Mouse (Mus musculus): ENCODE results near the gene Mpst.

DNA sequence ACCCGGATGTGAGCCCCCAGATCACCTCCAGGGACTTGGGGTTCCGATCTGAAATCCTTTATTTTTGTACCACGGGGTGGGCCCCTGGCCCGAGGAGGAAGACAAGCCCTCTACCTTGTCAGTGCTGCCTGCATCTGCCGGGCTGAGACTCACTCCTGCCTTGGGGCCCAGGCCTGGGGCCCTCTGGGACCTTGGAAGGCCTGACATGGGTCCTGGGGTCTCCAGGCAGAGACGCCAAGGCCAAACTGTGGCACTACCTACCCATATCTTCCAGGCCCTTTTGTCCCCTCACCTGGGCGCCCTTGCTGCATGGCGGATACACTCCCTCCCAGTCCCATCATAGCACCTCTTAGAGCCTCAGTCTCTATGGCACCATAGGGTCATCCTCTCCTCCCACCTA lies 32.3 kb downstream of the Mpst start:
- no peak for TF ChIP-seq CTCF (IDR thresholded peaks at IDR 0.05; ENCODE audit: borderline replicate concordance, insufficient read depth, low read length)
- TF ChIP-seq POLR2A (IDR thresholded peaks at IDR 0.05; ENCODE audit: low read depth, low read length), result no peak
